Mouse (Mus musculus) heart, adult 2 months (tissue): ENCODE data around the gene Taf1.

ENCODE experiments used
- CTCF ChIP-seq: fragments of 200-600 bp; IDR thresholded peaks from 2 replicates; pipeline ENCODE4 v1.8.1; 2022; ENCODE audit warnings: antibody characterized with exemption, mild to moderate bottlenecking, moderate library complexity
- EP300 ChIP-seq: fragments of 200-500 bp; IDR thresholded peaks from 2 replicates; pipeline ENCODE4 v1.6.1; 2011; ENCODE audit warnings: low read depth, low read length, control low read depth; ENCODE audit not compliant: insufficient read depth
- POLR2A ChIP-seq: fragments of 200-500 bp; IDR thresholded peaks from 2 replicates; pipeline ENCODE4 v1.6.1; 2011; ENCODE audit warnings: mild to moderate bottlenecking, low read depth, low read length, control low read depth; ENCODE audit not compliant: insufficient read depth

- TF ChIP-seq POLR2A (no peak), CTCF (no peak), EP300 (no peak)
These were observed 83.6 kb downstream of the Taf1 start for GRCm38 (mm10) chrX:101616183-101616582.
